Mouse (Mus musculus): ENCODE results near the gene Cenpf. TPM values are rescaled to one million over a fixed set of nuclear protein-coding genes. Genes with fewer than 3 reads are reported as not detected.

Cenpf gene
- total and polyA plus RNA-seq, 2 experiments, result 0.01 to 0.18 TPM

- no peak overlapping the region for H3K4me3 ChIP-seq (ENCODE audit: insufficient read depth, low read depth, low read length)
- peak overlapping the region; percentile 53; the same call in 1 of the 2 replicates for H3K27ac ChIP-seq (replicated peaks; ENCODE audit: insufficient read depth, low read depth, low read length)
- H3K4me1 ChIP-seq (ENCODE audit: control insufficient read depth, insufficient read depth, low read length), result no peaks in the 10 kb centered on the region
- no peaks in the 10 kb centered on the region for H3K79me2 ChIP-seq (ENCODE audit: control insufficient read depth, insufficient read depth, low read length)
- no peaks in the 10 kb centered on the region for H3K27me3 ChIP-seq (ENCODE audit: control insufficient read depth, insufficient read depth, low read length)
- H3K36me3 ChIP-seq (ENCODE audit: control insufficient read depth, insufficient read depth, low read length), result no peaks in the 10 kb centered on the region
- no peak for TF ChIP-seq CTCF (IDR thresholded peaks at IDR 0.05; ENCODE audit: low read depth, low read length)
- TF ChIP-seq POLR2A (IDR thresholded peaks at IDR 0.05; ENCODE audit: extremely low read depth, insufficient read depth, low read length), result no peak
- 62% methylated on average over 13 of the region's 13 CpGs for WGBS
- H3K9ac ChIP-seq (ENCODE audit: low read depth, low read length), result no peak overlapping the region
- DNase-seq (ENCODE audit: extremely low read depth, low read depth, low spot score), result peak; percentile 46
Measured at GRCm38 (mm10) chr1:189618970-189619740, 68.7 kb downstream of the Cenpf start.

DNA sequence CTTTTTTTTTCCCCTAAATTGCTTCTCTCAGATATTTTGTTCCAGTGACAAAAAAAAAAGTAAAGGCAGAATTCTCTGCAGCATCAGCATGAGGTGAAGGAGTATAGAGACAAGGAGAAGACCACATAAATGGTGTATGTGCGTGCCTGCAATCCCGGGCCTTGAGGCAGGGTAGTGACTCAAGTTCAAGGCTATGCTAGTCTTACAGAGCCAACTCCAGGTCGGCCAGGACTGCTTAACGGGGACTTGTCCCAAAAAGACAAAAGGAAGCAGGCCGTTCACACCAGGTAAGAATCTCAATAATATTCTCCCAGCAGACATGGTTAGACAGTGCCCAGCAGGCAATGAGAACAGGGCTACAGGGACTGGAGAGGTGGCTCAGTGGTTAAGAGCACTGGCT, 70.5 kb downstream of the Cenpf start:
- no peaks in the 10 kb centered on the region for H3K27me3 ChIP-seq (ENCODE audit: control insufficient read depth, insufficient read depth, low read length)

GRCm38 (mm10) chr1:189615246-189615645, 72.6 kb downstream of the Cenpf start:
- Histone ChIP-seq H3K36me3 (ENCODE audit: control insufficient read depth, insufficient read depth, low read length) (no peaks in the 10 kb centered on the region), H3K4me3 (ENCODE audit: insufficient read depth, low read depth, low read length) (no peak overlapping the region), H3K9ac (ENCODE audit: low read depth, low read length) (no peak overlapping the region), H3K27ac (replicated peaks; ENCODE audit: insufficient read depth, low read depth, low read length) (no peak overlapping the region), H3K27me3 (ENCODE audit: control insufficient read depth, insufficient read depth, low read length) (no peaks in the 10 kb centered on the region), H3K79me2 (ENCODE audit: control insufficient read depth, insufficient read depth, low read length) (no peaks in the 10 kb centered on the region), H3K4me1 (ENCODE audit: control insufficient read depth, insufficient read depth, low read length) (no peaks in the 10 kb centered on the region)
- 89% methylated on average over 7 of the region's 7 CpGs for WGBS
- DNase-seq (ENCODE audit: extremely low read depth, low read depth, low spot score), result no peak
- TF ChIP-seq POLR2A (IDR thresholded peaks at IDR 0.05; ENCODE audit: extremely low read depth, insufficient read depth, low read length), result no peak
- no peak for TF ChIP-seq CTCF (IDR thresholded peaks at IDR 0.05; ENCODE audit: low read depth, low read length)

More for the DNA sequence above, 70.5 kb downstream of the Cenpf start:
- WGBS, result 84% methylated on average over 5 of the region's 5 CpGs
- Histone ChIP-seq H3K27ac (replicated peaks; ENCODE audit: insufficient read depth, low read depth, low read length) (no peak overlapping the region), H3K4me3 (ENCODE audit: insufficient read depth, low read depth, low read length) (no peak overlapping the region), H3K9ac (ENCODE audit: low read depth, low read length) (no peak overlapping the region), H3K4me1 (ENCODE audit: control insufficient read depth, insufficient read depth, low read length) (no peaks in the 10 kb centered on the region), H3K36me3 (ENCODE audit: control insufficient read depth, insufficient read depth, low read length) (no peaks in the 10 kb centered on the region), H3K79me2 (ENCODE audit: control insufficient read depth, insufficient read depth, low read length) (no peaks in the 10 kb centered on the region)
- DNase-seq (ENCODE audit: extremely low read depth, low read depth, low spot score), result no peak
- TF ChIP-seq CTCF (IDR thresholded peaks at IDR 0.05; ENCODE audit: low read depth, low read length), result no peak
- TF ChIP-seq POLR2A (IDR thresholded peaks at IDR 0.05; ENCODE audit: extremely low read depth, insufficient read depth, low read length), result no peak

GRCm38 (mm10) chr1:189613076-189613475, 74.8 kb downstream of the Cenpf start:
- TF ChIP-seq CTCF (IDR thresholded peaks at IDR 0.05; ENCODE audit: low read depth, low read length) (no peak), POLR2A (IDR thresholded peaks at IDR 0.05; ENCODE audit: extremely low read depth, insufficient read depth, low read length) (no peak)
- WGBS, result 70% methylated on average over 7 of the region's 7 CpGs
- no peak for DNase-seq (ENCODE audit: extremely low read depth, low read depth, low spot score)
- Histone ChIP-seq H3K4me3 (ENCODE audit: insufficient read depth, low read depth, low read length) (no peak overlapping the region), H3K4me1 (ENCODE audit: control insufficient read depth, insufficient read depth, low read length) (no peaks in the 10 kb centered on the region), H3K36me3 (ENCODE audit: control insufficient read depth, insufficient read depth, low read length) (no peaks in the 10 kb centered on the region), H3K79me2 (ENCODE audit: control insufficient read depth, insufficient read depth, low read length) (no peaks in the 10 kb centered on the region), H3K9ac (ENCODE audit: low read depth, low read length) (no peak overlapping the region), H3K27ac (replicated peaks; ENCODE audit: insufficient read depth, low read depth, low read length) (no peak overlapping the region), H3K27me3 (ENCODE audit: control insufficient read depth, insufficient read depth, low read length) (no peaks in the 10 kb centered on the region)

DNA sequence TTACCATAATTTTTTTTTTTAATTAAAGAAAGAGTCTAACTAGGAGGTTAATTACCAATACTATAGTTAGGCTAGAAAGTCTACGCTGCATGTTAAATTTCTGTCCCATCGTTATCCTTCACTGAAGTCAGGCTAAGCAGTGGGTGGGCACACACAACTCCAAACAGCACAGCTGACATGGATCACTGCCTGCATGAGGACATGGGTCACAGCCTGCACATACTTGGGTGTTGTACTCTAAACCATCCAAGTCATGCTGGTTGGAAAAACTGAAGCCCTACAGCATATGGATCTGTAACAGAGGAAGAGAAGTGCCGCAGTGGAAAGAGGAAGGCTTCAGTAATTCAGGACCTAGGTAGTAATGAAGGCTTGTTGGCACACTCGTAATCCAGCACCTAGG, 76.1 kb downstream of the Cenpf start:
- Histone ChIP-seq H3K36me3 (ENCODE audit: control insufficient read depth, insufficient read depth, low read length) (no peaks in the 10 kb centered on the region), H3K79me2 (ENCODE audit: control insufficient read depth, insufficient read depth, low read length) (no peaks in the 10 kb centered on the region), H3K27me3 (ENCODE audit: control insufficient read depth, insufficient read depth, low read length) (no peaks in the 10 kb centered on the region), H3K4me3 (ENCODE audit: insufficient read depth, low read depth, low read length) (no peak overlapping the region), H3K27ac (replicated peaks; ENCODE audit: insufficient read depth, low read depth, low read length) (no peak overlapping the region), H3K9ac (ENCODE audit: low read depth, low read length) (no peak overlapping the region), H3K4me1 (ENCODE audit: control insufficient read depth, insufficient read depth, low read length) (no peaks in the 10 kb centered on the region)
- no peak for DNase-seq (ENCODE audit: extremely low read depth, low read depth, low spot score)
- no peak for TF ChIP-seq CTCF (IDR thresholded peaks at IDR 0.05; ENCODE audit: low read depth, low read length)
- no peak for TF ChIP-seq POLR2A (IDR thresholded peaks at IDR 0.05; ENCODE audit: extremely low read depth, insufficient read depth, low read length)
- WGBS, result 85% methylated on average over 4 of the region's 4 CpGs

- Histone ChIP-seq H3K4me1 (ENCODE audit: control insufficient read depth, insufficient read depth, low read length) (no peaks in the 10 kb centered on the region), H3K36me3 (ENCODE audit: control insufficient read depth, insufficient read depth, low read length) (no peaks in the 10 kb centered on the region), H3K27ac (replicated peaks; ENCODE audit: insufficient read depth, low read depth, low read length) (no peak overlapping the region)
Measured at GRCm38 (mm10) chr1:189608640-189609039, 79.2 kb downstream of the Cenpf start.

More at GRCm38 (mm10) chr1:189608640-189609039, 79.2 kb downstream of the Cenpf start:
- no peak overlapping the region for H3K4me3 ChIP-seq (ENCODE audit: insufficient read depth, low read depth, low read length)
- 16% methylated on average over 5 of the region's 5 CpGs for WGBS
- TF ChIP-seq POLR2A (IDR thresholded peaks at IDR 0.05; ENCODE audit: extremely low read depth, insufficient read depth, low read length) (no peak), CTCF (IDR thresholded peaks at IDR 0.05; ENCODE audit: low read depth, low read length) (no peak)
- H3K27me3 ChIP-seq (ENCODE audit: control insufficient read depth, insufficient read depth, low read length), result no peaks in the 10 kb centered on the region
- DNase-seq (ENCODE audit: extremely low read depth, low read depth, low spot score), result no peak
- no peaks in the 10 kb centered on the region for H3K79me2 ChIP-seq (ENCODE audit: control insufficient read depth, insufficient read depth, low read length)
- H3K9ac ChIP-seq (ENCODE audit: low read depth, low read length), result no peak overlapping the region

Data from liver, adult 2 months (tissue).